Mouse (Mus musculus) CH12.LX (cell line): ENCODE measurements at regions not wholly inside any gene's neighbourhood (a gene's known extent, or its start where the extent isn't known, plus 50 kb on each side); places are given as distances from the start of the nearest gene placed in this dataset.

Source experiments
- CTCF ChIP-seq, 2 experiments: IDR thresholded peaks in 1 of 2; conservative IDR thresholded peaks in 1 of 2; 2 replicates each; pipeline ENCODE4 v1.5.1; 2011 to 2012; ENCODE audit warnings: low read depth in 2 of 2, low read length in 2 of 2, improper control_type of control experiment in 1 of 2, inconsistent platforms in 1 of 2, mild to moderate bottlenecking in 1 of 2, moderate library complexity in 1 of 2
- ELF1 ChIP-seq: IDR thresholded peaks from 2 replicates; pipeline ENCODE4 v1.6.1; 2014; ENCODE audit warnings: low read depth, mild to moderate bottlenecking, inconsistent platforms, low read length, improper control_type of control experiment
- EP300 ChIP-seq: IDR thresholded peaks from 2 replicates; pipeline ENCODE4 v1.6.1; 2011; ENCODE audit warnings: low read length, improper control_type of control experiment
- JUN ChIP-seq: IDR thresholded peaks from 2 replicates; pipeline ENCODE4 v1.6.1; 2011; ENCODE audit warnings: low read depth, mild to moderate bottlenecking, low read length, improper control_type of control experiment, moderate library complexity; ENCODE audit not compliant: insufficient read depth
- MAX ChIP-seq: IDR thresholded peaks from 2 replicates; pipeline ENCODE4 v1.6.1; 2011; ENCODE audit warnings: low read length, improper control_type of control experiment
- MAZ ChIP-seq: IDR thresholded peaks from 2 replicates; pipeline ENCODE4 v1.6.1; 2012; ENCODE audit warnings: low read depth, mild to moderate bottlenecking, inconsistent platforms, low read length, improper control_type of control experiment, moderate library complexity
- MXI1 ChIP-seq: IDR thresholded peaks from 2 replicates; pipeline ENCODE4 v1.6.1; 2011; ENCODE audit warnings: mild to moderate bottlenecking, low read depth, low read length, improper control_type of control experiment
- PAX5 ChIP-seq: IDR thresholded peaks from 2 replicates; pipeline ENCODE4 v1.6.1; 2012; ENCODE audit warnings: low read length, inconsistent platforms, mixed read lengths
- POLR2A ChIP-seq: IDR thresholded peaks from 2 replicates; pipeline ENCODE4 v1.6.1; 2011; ENCODE audit warnings: low read depth, mild to moderate bottlenecking, improper control_type of control experiment, low read length
- TBP ChIP-seq: conservative IDR thresholded peaks from 2 replicates; pipeline ENCODE4 v1.6.1; 2011; ENCODE audit warnings: low read depth, low read length, improper control_type of control experiment
- UBTF ChIP-seq: IDR thresholded peaks from 2 replicates; pipeline ENCODE4 v1.6.1; 2012; ENCODE audit warnings: low read depth, mild to moderate bottlenecking, inconsistent platforms, low read length, improper control_type of control experiment, moderate library complexity
- ZKSCAN1 ChIP-seq: IDR thresholded peaks from 2 replicates; pipeline ENCODE4 v1.6.1; 2012; ENCODE audit warnings: low read depth, inconsistent platforms, low read length, improper control_type of control experiment, borderline replicate concordance

- TF ChIP-seq MAZ, result no peak
- TF ChIP-seq ZKSCAN1, result no peak
- no peak for TF ChIP-seq MAX
- TF ChIP-seq CTCF (conservative IDR thresholded peaks at IDR 0.05 in 1 of 2, IDR thresholded peaks at IDR 0.05 in 1 of 2; ENCODE audit: low read depth in 2 of 2, low read length in 2 of 2), result no peak
- TF ChIP-seq UBTF, result no peak
- no peak for TF ChIP-seq POLR2A
- TF ChIP-seq PAX5, result no peak
- TF ChIP-seq ELF1, result no peak
- no peak for TF ChIP-seq MXI1
- TF ChIP-seq EP300, result no peak
- no peak for TF ChIP-seq TBP
- no peak for TF ChIP-seq JUN
These were observed 647.0 kb upstream of the Tenm2 start for GRCm38 (mm10) chr11:37882717-37883116.
